In the genomic region with DNA sequence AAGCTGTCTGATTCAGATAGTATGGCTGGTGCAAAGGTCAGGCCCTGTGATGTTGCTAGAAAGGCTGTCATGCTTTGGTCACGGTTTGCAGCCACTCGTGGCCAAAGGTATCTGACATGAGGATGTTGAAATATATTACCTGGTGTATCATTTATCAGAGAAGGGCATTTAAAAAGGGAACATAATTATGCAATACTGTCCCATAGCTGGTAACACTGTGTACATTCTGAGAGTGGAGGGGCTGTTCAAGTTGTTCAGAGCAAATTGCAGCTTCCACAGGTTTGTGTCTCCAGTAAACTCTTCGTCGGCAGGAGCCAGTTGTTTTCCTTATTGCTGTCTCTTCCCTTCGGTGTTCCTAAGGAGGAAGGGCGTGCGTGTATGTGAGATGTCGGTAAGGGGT, we compare ENCODE assay signal across 22 mouse cellular contexts. TPM values are rescaled to one million over a fixed set of nuclear protein-coding genes. Genes with fewer than 3 reads are reported as not detected.
DNase-seq lines count a peak whose midpoint lies in the region; ATAC-seq and TF ChIP-seq lines count a peak whose summit lies in the region.
"Had no signal": no experiment of that assay in that cellular context is flagged by ENCODE, and none has a peak within 500 bp of the region (broad histone marks: within the 10 kb centered on the region; RNA-seq: fewer than 3 reads in every experiment).

No protein-coding gene starts in this region.

- DNase-seq in heart, adult 11 months = peak; percentile 68
- DNase-seq in heart, embryonic 10.5 days (ENCODE audit: low spot score) = no peak
- peak; percentile 51 for DNase-seq in lung, postnatal 0 days (ENCODE audit: low spot score)
- DNase-seq in lung, postnatal 4 days = no peak
- peak; percentile 24 for DNase-seq in stomach, postnatal 0 days (ENCODE audit: low spot score)
- DNase-seq in T-cell, adult 2 months (ENCODE audit: low spot score) = no peak
- DNase-seq in right cerebral cortex, adult 18-20 months = no peak
- DNase-seq: adrenal gland, postnatal 14 days; B cell, adult 2 months; cerebellum, adult 11-12 months; cerebellum, adult 9-10 months; cerebellum, postnatal 36 days; gastrocnemius, postnatal 10 days; heart, adult 2 months had no signal

- no peaks in the 10 kb centered on the region for H3K9me3 ChIP-seq in heart, embryonic 10.5 days
- H3K9me3 ChIP-seq in lung, postnatal 0 days (ENCODE audit: low read length) = no peaks in the 10 kb centered on the region
- no peaks in the 10 kb centered on the region for H3K9me3 ChIP-seq in intestine, embryonic 15.5 days
- no peaks in the 10 kb centered on the region for H3K9me3 ChIP-seq in stomach, postnatal 0 days (ENCODE audit: control insufficient read depth, low read length)
- H3K9me3 ChIP-seq: embryonic facial prominence, embryonic 13.5 days; forebrain, embryonic 12.5 days; heart, embryonic 12.5 days; hindbrain, embryonic 10.5 days had no signal

- H3K4me2 ChIP-seq in lung, postnatal 0 days (replicated peaks; ENCODE audit: low read depth, low read length) = no peak overlapping the region
- H3K4me2 ChIP-seq in intestine, embryonic 15.5 days (replicated peaks) = no peak overlapping the region; the same call in 1 of the 2 replicates
- peak overlapping the region; percentile 2; the same call in 1 of the 2 replicates for H3K4me2 ChIP-seq in stomach, postnatal 0 days (replicated peaks; ENCODE audit: low read depth)
- H3K4me2 ChIP-seq: embryonic facial prominence, embryonic 13.5 days; forebrain, embryonic 12.5 days; heart, embryonic 12.5 days had no signal

- no peaks in the 10 kb centered on the region for H3K27me3 ChIP-seq in heart, embryonic 10.5 days (ENCODE audit: insufficient read depth, poor library complexity, severe bottlenecking)
- H3K27me3 ChIP-seq in lung, postnatal 0 days (replicated peaks; ENCODE audit: insufficient read depth, low read length) = no peaks in the 10 kb centered on the region
- no peaks in the 10 kb centered on the region for H3K27me3 ChIP-seq in intestine, embryonic 15.5 days (replicated peaks)
- H3K27me3 ChIP-seq in stomach, postnatal 0 days (ENCODE audit: control insufficient read depth, insufficient read depth, low read length) = no peaks in the 10 kb centered on the region
- H3K27me3 ChIP-seq: forebrain, embryonic 12.5 days; heart, embryonic 12.5 days had no signal

- 0 out of 2 replicates have a peak, but pooled peaks cover 6% of the 10 kb centered on the region for H3K4me1 ChIP-seq in heart, embryonic 10.5 days
- H3K4me1 ChIP-seq in lung, postnatal 0 days (ENCODE audit: insufficient read depth, low read depth, low read length) = 0 out of 2 replicates have a peak, but pooled peaks cover 3% of the 10 kb centered on the region
- H3K4me1 ChIP-seq in intestine, embryonic 15.5 days (replicated peaks) = no peaks in the 10 kb centered on the region
- no peaks in the 10 kb centered on the region for H3K4me1 ChIP-seq in stomach, postnatal 0 days (replicated peaks; ENCODE audit: control insufficient read depth, insufficient read depth)

- 86% methylated on average over 8 of the region's 8 CpGs for WGBS in heart, embryonic 10.5 days
- WGBS in lung, postnatal 0 days = 64% methylated on average over 8 of the region's 8 CpGs
- 69% methylated on average over 8 of the region's 8 CpGs for WGBS in intestine, embryonic 15.5 days
- 68% methylated on average over 8 of the region's 8 CpGs for WGBS in stomach, postnatal 0 days

- TF ChIP-seq EP300 in lung, postnatal 0 days (IDR thresholded peaks at IDR 0.05) = peak; percentile 84
- no peak for TF ChIP-seq EP300 in stomach, postnatal 0 days (optimal IDR thresholded peaks at IDR 0.05)

- H3K36me3 ChIP-seq in heart, embryonic 10.5 days = 0 out of 2 replicates have a peak, but pooled peaks cover 6% of the 10 kb centered on the region
- H3K36me3 ChIP-seq in lung, postnatal 0 days (ENCODE audit: insufficient read depth, low read length) = no peaks in the 10 kb centered on the region
- no peaks in the 10 kb centered on the region for H3K36me3 ChIP-seq in intestine, embryonic 15.5 days
- no peaks in the 10 kb centered on the region for H3K36me3 ChIP-seq in stomach, postnatal 0 days (ENCODE audit: control insufficient read depth, insufficient read depth, low read length)
- H3K36me3 ChIP-seq: embryonic facial prominence, embryonic 13.5 days; heart, embryonic 12.5 days had no signal

- peak; percentile 65 for ATAC-seq in lung, postnatal 0 days
- ATAC-seq in intestine, embryonic 15.5 days = peak; percentile 9; the same call in 1 of the 2 replicates
- peak; percentile 49 for ATAC-seq in stomach, postnatal 0 days (ENCODE audit: low FRiP score, low TSS enrichment)
- ATAC-seq: activated CD4-positive, CD25-positive, alpha-beta regulatory T cell, adult 4 months; CD4-positive, CD25-positive, alpha-beta regulatory T cell, adult 4 months; forebrain, embryonic 16.5 days had no signal

- no peak overlapping the region for H3K4me3 ChIP-seq in heart, embryonic 10.5 days
- no peak overlapping the region for H3K4me3 ChIP-seq in lung, postnatal 0 days (ENCODE audit: low read depth, low read length)
- H3K4me3 ChIP-seq in intestine, embryonic 15.5 days (replicated peaks) = no peak overlapping the region
- H3K4me3 ChIP-seq in stomach, postnatal 0 days (ENCODE audit: low read depth, low read length) = no peak overlapping the region
- H3K4me3 ChIP-seq: embryonic facial prominence, embryonic 13.5 days; forebrain, embryonic 12.5 days; heart, adult 2 months; heart, embryonic 12.5 days; hindbrain, embryonic 10.5 days had no signal

- TF ChIP-seq CTCF in lung, postnatal 0 days (IDR thresholded peaks at IDR 0.05) = no peak
- no peak for TF ChIP-seq CTCF in stomach, postnatal 0 days (IDR thresholded peaks at IDR 0.05; ENCODE audit: low read depth)

- no peak overlapping the region for H3K9ac ChIP-seq in lung, postnatal 0 days (replicated peaks; ENCODE audit: low read depth)
- no peak overlapping the region for H3K9ac ChIP-seq in intestine, embryonic 15.5 days
- no peak overlapping the region for H3K9ac ChIP-seq in stomach, postnatal 0 days (ENCODE audit: low read length)
- H3K9ac ChIP-seq: embryonic facial prominence, embryonic 13.5 days; forebrain, embryonic 12.5 days; heart, embryonic 12.5 days had no signal

- H3K27ac ChIP-seq in heart, embryonic 10.5 days = no peak overlapping the region
- H3K27ac ChIP-seq in lung, postnatal 0 days (ENCODE audit: low read length) = 0 out of 2 replicates have a peak overlapping the region, but pooled peaks have one; percentile 5
- H3K27ac ChIP-seq in intestine, embryonic 15.5 days = no peak overlapping the region
- no peak overlapping the region for H3K27ac ChIP-seq in stomach, postnatal 0 days (replicated peaks)
- H3K27ac ChIP-seq: embryonic facial prominence, embryonic 13.5 days; forebrain, embryonic 12.5 days; heart, adult 2 months; hindbrain, embryonic 10.5 days had no signal

RNA-seq across cellular contexts. Expression of a gene that starts 3.2 kb away (rescaled TPM):
- 4.1 and 4.8 TPM in 2 replicates for polyA plus RNA-seq in heart, embryonic 10.5 days (2016; fragmentation: Nextera tagmentation; extraction: Ambion mirVana)
- 2.3 and 3.2 TPM in 2 replicates for polyA plus RNA-seq in lung, postnatal 0 days (2015; fragmentation: Nextera tagmentation; extraction: Ambion mirVana)
- 8.1 and 8.5 TPM in 2 replicates for polyA plus RNA-seq in intestine, embryonic 15.5 days (2015; fragmentation: Nextera tagmentation; extraction: Ambion mirVana)
- polyA plus RNA-seq in stomach, postnatal 0 days (2015; fragmentation: Nextera tagmentation; extraction: Ambion mirVana) = 20.9 and 27.3 TPM in 2 replicates

Comparison
In these comparisons a context has a peak if more than half of its experiments do, and no peak if none do; other contexts are left out.
1. DNase-seq: peak in heart, adult 11 months (single experiment), lung, postnatal 0 days (single experiment) and stomach, postnatal 0 days (single experiment); none in heart, embryonic 10.5 days (single experiment), lung, postnatal 4 days (0 of 2), T-cell, adult 2 months (single experiment) and right cerebral cortex, adult 18-20 months (single experiment).
2. ATAC-seq: peak in every context shown above with its lines; median percentile 65 in lung, postnatal 0 days; 49 in stomach, postnatal 0 days; 9 in intestine, embryonic 15.5 days.